Mouse (Mus musculus): ENCODE measurements around the gene Gm42791.

Gm42791 gene

DNA sequence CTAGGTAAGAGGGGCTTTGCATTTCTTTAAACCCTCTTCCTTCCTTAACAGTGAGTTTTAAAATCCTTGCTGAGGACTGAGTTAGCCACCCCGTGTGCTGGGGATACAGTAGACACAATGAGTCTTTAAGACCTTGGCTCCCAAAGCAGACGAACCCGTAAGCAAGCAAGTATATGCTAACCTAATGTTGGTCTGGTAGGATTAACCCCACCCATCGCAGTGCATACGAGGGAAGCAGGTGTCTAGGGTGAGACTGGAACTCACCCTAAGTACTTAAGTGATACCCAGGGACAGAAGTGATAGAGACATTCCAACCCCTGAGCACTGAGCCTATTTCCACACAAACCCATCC, 12.3 kb upstream of the Gm42791 start:
- no peak for DNase-seq (ENCODE audit: low spot score)

- DNase-seq (ENCODE audit: low spot score), result peak; percentile 99
Observed at GRCm38 (mm10) chr5:149006362-149007294, 11.7 kb upstream of the Gm42791 start.

GRCm38 (mm10) chr5:149005701-149006361, 10.9 kb upstream of the Gm42791 start:
- DNase-seq (ENCODE audit: low spot score), result no peak

GRCm38 (mm10) chr5:149005083-149005482, 10.1 kb upstream of the Gm42791 start:
- no peak for DNase-seq (ENCODE audit: low spot score)

DNA sequence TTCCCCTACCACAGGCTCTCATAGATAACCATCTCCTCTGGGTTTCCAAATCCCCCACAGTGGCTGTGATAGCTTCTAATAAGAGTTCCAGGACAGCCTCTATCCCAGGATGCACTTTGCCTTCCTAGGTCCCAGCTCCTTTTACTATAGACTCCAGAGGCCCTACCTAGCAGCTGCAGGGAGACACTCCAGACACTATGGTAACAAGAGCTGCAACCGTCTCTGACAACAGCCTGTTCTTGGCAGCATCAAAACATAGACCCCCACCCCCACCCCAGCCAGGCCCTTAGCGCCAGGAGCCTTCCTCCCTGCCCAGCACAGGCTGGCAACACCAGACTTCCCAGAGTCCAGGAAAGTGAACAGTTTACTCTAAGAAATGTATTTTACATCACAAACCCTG, 8.2 kb upstream of the Gm42791 start:
- no peak for DNase-seq (ENCODE audit: low spot score)

GRCm38 (mm10) chr5:149002803-149003115, 7.8 kb upstream of the Gm42791 start:
- no peak for DNase-seq (ENCODE audit: low spot score)

DNA sequence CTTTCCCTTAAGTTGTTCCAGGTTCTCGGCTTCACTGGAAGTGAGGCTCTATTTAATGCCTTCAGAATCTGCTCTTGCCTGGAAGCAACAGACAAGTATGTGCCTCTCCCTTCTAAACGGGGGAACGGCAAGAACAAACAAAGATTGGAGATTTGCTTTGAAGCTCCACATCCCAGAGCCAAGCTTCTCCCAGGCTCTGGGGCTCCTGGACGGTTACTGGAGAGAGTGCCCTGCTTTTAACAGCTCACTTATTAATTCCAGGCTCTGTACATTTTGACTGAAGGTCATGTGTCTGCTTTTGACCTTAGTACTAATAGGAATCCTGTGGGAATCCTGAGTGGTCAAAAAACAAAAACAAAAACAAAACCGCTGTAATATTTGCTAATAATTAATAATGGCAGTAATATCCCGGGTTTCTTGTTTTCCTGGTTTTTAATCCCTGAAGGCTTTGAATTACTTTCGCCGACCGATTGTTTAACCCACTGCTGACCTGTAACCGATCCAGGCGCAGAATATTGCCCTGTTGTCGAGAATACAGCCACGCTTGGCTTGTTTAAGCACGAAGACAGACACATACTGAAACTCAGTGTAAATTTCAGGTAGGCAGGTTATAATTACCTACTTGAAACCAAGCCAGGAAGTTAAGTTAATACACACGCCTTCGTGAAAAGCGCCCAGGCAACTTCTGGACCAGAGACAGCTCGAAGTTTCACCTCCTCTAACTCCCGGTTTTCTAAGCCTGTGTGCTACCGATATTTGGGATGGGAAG, 7.3 kb upstream of the Gm42791 start:
- peak; percentile 48 for DNase-seq (ENCODE audit: low spot score)

DNA sequence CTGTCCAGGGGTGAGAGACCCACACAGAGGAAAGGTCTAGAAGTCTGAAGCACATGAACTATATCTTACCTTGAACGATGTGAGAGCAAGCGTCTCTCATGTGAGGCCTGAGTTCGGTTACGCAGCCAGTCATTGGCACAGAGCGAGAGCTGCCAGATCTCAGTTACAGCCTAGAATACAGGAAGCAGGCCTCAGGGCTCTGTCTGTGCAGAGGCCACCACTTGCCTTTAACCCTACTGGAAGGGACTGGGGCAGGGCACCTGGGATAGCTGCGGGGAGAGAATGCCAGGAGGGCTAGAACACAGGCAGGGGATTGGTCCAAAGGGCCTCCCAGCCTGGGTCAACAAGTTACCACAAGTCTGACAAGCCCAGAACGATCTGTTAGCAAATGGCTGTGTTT, 4.9 kb upstream of the Gm42791 start:
- DNase-seq (ENCODE audit: low spot score), result peak; percentile 89

DNA sequence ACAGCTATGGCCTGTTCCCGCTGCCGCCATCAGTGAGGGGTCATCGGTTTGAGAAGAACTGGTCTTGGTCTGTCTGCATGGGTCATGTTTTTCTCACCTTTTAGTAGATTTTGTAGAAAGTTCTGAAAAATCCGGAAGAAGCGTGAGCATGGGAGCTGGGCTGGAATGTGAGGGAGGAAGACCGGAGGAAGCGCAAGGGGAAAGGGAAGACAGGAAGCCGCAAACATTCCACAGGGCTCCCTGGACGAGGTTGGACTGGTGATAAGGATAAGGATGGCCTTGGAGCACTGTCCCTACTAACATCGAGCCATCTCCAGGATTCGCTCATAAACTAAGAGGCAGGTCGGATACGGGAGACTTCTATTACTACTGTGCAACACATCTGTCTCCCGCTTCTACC, 3.6 kb upstream of the Gm42791 start:
- DNase-seq (ENCODE audit: low spot score), result no peak

DNA sequence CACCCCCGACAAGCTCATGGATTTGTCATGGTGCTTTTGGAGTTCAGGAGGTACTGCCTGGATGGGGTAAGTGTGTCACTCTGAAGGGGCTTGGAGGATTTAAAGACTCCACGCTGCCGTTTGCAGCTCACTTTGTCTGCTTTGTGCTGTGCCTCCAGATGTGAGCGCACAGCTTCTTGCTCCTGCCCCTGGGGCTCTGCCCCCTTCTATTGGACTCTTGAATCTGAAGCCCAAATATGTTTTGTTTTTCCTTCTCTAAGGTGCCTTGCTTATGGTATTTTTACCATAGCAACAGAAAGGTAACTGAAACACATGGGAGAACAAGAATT, 1.7 kb upstream of the Gm42791 start:
- DNase-seq (ENCODE audit: low spot score), result no peak

GRCm38 (mm10) chr5:148995962-148996708, 1.2 kb upstream of the Gm42791 start:
- DNase-seq (ENCODE audit: low spot score), result peak; percentile 83

GRCm38 (mm10) chr5:148994311-148994705, 639 bp downstream of the Gm42791 start:
- no peak for DNase-seq (ENCODE audit: low spot score)

- no peak for DNase-seq (ENCODE audit: low spot score)
Observed at GRCm38 (mm10) chr5:148992598-148992997, 2.3 kb downstream of the Gm42791 start.

GRCm38 (mm10) chr5:148990891-148991311, 4.0 kb downstream of the Gm42791 start:
- DNase-seq (ENCODE audit: low spot score), result peak; percentile 59

DNA sequence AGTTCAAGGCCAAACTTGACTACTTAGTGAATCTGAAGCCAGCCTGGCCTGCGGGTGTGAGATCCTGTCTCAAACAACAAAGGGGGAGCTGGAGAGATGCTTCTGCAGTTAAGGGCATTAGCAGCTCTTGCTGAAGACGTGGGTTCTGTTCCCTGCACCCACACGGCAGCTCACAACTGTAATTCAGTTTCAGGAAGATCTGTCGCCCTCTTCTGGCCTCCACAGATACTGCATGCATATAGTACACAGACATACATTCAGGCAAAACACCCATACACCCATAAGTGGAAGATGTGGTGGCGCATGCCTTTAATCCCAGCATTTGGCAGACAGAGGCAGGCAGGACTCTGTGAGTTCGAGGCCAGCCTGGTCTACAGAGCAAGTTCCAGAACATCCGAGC, 5.5 kb downstream of the Gm42791 start:
- no peak for DNase-seq (ENCODE audit: low spot score)

DNA sequence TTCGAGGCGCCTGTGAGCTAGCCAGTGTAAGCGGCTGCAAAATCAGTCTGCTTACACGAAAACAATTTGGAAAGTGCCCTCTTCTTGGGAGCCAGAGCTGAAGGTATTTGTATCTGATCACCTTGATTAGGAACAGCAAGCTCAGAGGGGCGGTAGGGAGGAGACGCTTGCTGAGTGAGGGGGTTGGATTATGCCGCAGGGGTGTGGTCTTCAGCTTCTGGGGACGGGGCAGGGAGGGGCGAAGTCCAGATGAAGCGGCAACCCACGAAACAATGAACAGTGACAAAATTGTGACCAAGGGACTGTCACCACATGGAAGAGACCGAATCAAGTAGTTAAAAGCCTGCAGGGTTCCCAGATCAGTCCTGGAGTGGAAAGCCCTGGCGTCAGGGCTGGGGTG, 10.0 kb downstream of the Gm42791 start:
- DNase-seq (ENCODE audit: low spot score), result no peak

DNA sequence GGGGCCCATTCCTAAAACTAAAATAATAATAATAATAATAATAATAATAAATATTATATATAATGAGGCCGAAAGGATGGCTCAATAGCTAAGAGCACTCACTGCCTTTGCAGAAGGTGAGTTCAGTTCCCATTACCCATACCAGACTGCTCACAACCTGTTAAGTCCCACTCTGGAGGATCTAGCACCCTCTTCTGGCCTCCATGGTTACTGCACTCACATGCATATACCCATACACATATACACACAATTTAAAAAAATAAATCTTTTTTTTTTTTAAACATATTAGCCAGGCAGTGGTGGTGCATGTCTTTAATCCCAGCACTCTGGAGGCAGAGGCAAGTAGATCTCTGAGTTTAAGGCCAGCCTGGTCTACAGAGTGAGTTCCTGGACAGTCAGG, 11.3 kb downstream of the Gm42791 start:
- DNase-seq (ENCODE audit: low spot score), result no peak

- DNase-seq (ENCODE audit: low spot score), result no peak
Observed at GRCm38 (mm10) chr5:148983108-148983664, 11.8 kb downstream of the Gm42791 start.

- DNase-seq (ENCODE audit: low spot score), result peak; percentile 74
Observed at GRCm38 (mm10) chr5:148982396-148982795, 12.6 kb downstream of the Gm42791 start.

DNA sequence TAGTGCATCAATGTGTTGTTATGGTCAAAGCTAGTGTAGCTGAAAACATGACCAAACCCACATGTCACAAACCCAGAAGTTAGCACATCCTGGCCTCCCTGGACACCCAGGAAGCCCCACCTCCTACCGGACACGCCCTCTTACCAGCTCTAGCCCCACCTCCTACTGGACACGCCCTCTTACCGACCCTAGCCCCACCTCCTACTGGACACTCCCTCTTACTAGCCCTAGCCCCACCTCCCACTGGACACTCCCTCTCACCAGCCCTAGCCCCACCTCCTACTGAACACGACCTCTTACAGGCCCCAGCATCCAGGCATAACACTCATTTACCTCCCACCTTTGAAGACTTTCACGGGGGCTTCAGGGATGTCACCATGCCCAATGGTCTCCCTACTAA, 14.3 kb downstream of the Gm42791 start:
- peak; percentile 50 for DNase-seq (ENCODE audit: low spot score)

DNA sequence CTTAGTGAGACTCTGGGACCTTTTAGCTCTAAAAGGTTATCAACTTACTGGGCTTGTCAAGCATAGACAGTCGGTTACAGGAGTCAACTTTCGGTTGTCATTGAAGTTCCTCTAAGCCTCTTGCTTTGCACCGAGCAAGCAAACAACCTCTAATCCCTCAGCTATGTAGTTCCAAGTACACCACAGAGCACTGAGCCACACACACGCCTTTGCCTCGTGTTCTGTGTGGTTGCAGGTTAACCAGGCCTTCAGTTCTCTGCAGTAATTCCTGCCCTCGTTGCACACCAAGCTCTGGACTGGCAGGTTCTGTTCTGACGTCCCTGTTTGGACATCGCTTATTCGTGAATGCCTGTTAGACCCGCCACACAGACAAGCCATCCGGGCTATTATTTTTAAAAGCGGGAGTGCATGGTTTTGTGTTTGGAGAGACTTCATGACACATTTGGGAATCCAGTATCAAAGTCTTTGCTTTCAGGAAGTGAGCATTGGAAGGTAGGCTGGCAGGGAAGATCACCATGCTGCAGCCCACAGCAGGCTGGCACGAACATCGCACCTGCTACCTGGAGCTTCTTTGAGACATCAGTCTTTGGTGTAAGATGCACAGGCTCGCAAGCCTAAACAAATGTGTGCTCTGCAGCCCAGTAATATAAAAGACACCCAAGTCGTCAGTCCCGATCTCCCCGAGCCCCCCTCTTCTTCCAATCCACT, 16.3 kb downstream of the Gm42791 start:
- DNase-seq (ENCODE audit: low spot score), result no peak
